ENCODE assay signal across 17 mouse cellular contexts in genomic region chr9:52059788-52060187, GRCm38 (mm10).
"Had no signal": no experiment of that assay in that cellular context is flagged by ENCODE, and none has a peak within 500 bp of the region (broad histone marks: within the 10 kb centered on the region; RNA-seq: fewer than 3 reads in every experiment).

No protein-coding gene starts in this region.

- DNase-seq: kidney, postnatal 14 days; lung, adult 2 months; lung, postnatal 4 days; retina, postnatal 1 day; right cerebral cortex, postnatal 4 days; spleen, adult 18-20 months; thymus, adult 2 months; thymus, postnatal 36 days had no signal

- H3K9me3 ChIP-seq: kidney, embryonic 15.5 days; limb, embryonic 10.5 days; liver, embryonic 15.5 days; neural tube, embryonic 13.5 days had no signal

- H3K4me1 ChIP-seq: limb, embryonic 10.5 days had no signal

- H3K4me3 ChIP-seq: kidney, embryonic 15.5 days; left cerebral cortex, adult 2 months; limb, embryonic 10.5 days; liver, embryonic 15.5 days; neural tube, embryonic 13.5 days had no signal

- H3K27me3 ChIP-seq: kidney, embryonic 15.5 days; liver, embryonic 15.5 days; neural tube, embryonic 13.5 days had no signal

- H3K9ac ChIP-seq: kidney, embryonic 15.5 days; liver, embryonic 15.5 days; neural tube, embryonic 13.5 days had no signal

- H3K4me2 ChIP-seq: kidney, embryonic 15.5 days; liver, embryonic 11.5 days; liver, embryonic 15.5 days; midbrain, embryonic 11.5 days; neural tube, embryonic 13.5 days had no signal

- ATAC-seq: lung, postnatal 0 days; midbrain, embryonic 16.5 days had no signal

- H3K27ac ChIP-seq: kidney, embryonic 15.5 days; left cerebral cortex, adult 2 months; limb, embryonic 10.5 days; liver, embryonic 15.5 days; neural tube, embryonic 13.5 days had no signal
